Mouse (Mus musculus): ENCODE data around the gene Rassf8. TPM values are rescaled to one million over a fixed set of nuclear protein-coding genes. Genes with fewer than 3 reads are reported as not detected.

Rassf8 gene
- polyA plus RNA-seq, 1 experiment from 2014 or later, result 11.5 TPM

GRCm38 (mm10) chr6:145781256-145781655 lies 34.7 kb downstream of the Rassf8 start:
- H3K27ac ChIP-seq (ENCODE audit: low read depth, low read length), result no peak overlapping the region
- WGBS, result 86% methylated on average over 9 of the region's 9 CpGs
- no peaks in the 10 kb centered on the region for H3K9me3 ChIP-seq (ENCODE audit: control insufficient read depth, low read length)
- H3K27me3 ChIP-seq (ENCODE audit: control insufficient read depth, insufficient read depth, low read length), result no peaks in the 10 kb centered on the region
- H3K9ac ChIP-seq (ENCODE audit: low read depth, low read length), result no peak overlapping the region
- H3K4me1 ChIP-seq (ENCODE audit: control insufficient read depth, insufficient read depth, low read length), result peaks cover 13% of the 10 kb centered on the region
- no peaks in the 10 kb centered on the region for H3K36me3 ChIP-seq (ENCODE audit: control insufficient read depth, insufficient read depth, low read length)
- no peak overlapping the region for H3K4me3 ChIP-seq (ENCODE audit: low read length)
- no peak overlapping the region for H3K4me2 ChIP-seq (replicated peaks; ENCODE audit: low read depth, low read length)
- ATAC-seq (ENCODE audit: low FRiP score, low TSS enrichment), result no peak

- Histone ChIP-seq H3K27ac (ENCODE audit: low read depth, low read length) (no peak overlapping the region), H3K9me3 (ENCODE audit: control insufficient read depth, low read length) (no peaks in the 10 kb centered on the region), H3K4me2 (replicated peaks; ENCODE audit: low read depth, low read length) (no peak overlapping the region), H3K4me1 (ENCODE audit: control insufficient read depth, insufficient read depth, low read length) (peaks cover 13% of the 10 kb centered on the region), H3K27me3 (ENCODE audit: control insufficient read depth, insufficient read depth, low read length) (no peaks in the 10 kb centered on the region), H3K4me3 (ENCODE audit: low read length) (no peak overlapping the region), H3K9ac (ENCODE audit: low read depth, low read length) (no peak overlapping the region), H3K36me3 (ENCODE audit: control insufficient read depth, insufficient read depth, low read length) (no peaks in the 10 kb centered on the region)
- WGBS, result 50% methylated on average over 2 of the region's 2 CpGs
- ATAC-seq (ENCODE audit: low FRiP score, low TSS enrichment), result no peak
Measured at GRCm38 (mm10) chr6:145781966-145782365, 35.4 kb downstream of the Rassf8 start.

- 90% methylated on average over 2 of the region's 2 CpGs for WGBS
Measured at GRCm38 (mm10) chr6:145787311-145787710, 40.8 kb downstream of the Rassf8 start.

GRCm38 (mm10) chr6:145789738-145790137 lies 43.2 kb downstream of the Rassf8 start:
- Histone ChIP-seq H3K4me2 (replicated peaks; ENCODE audit: low read depth, low read length) (no peak overlapping the region), H3K27me3 (ENCODE audit: control insufficient read depth, insufficient read depth, low read length) (no peaks in the 10 kb centered on the region), H3K4me1 (ENCODE audit: control insufficient read depth, insufficient read depth, low read length) (peaks cover 10% of the 10 kb centered on the region; the same call in 1 of the 2 replicates), H3K36me3 (ENCODE audit: control insufficient read depth, insufficient read depth, low read length) (no peaks in the 10 kb centered on the region), H3K27ac (ENCODE audit: low read depth, low read length) (no peak overlapping the region), H3K9ac (ENCODE audit: low read depth, low read length) (no peak overlapping the region), H3K4me3 (ENCODE audit: low read length) (no peak overlapping the region), H3K9me3 (ENCODE audit: control insufficient read depth, low read length) (no peaks in the 10 kb centered on the region)
- ATAC-seq (ENCODE audit: low FRiP score, low TSS enrichment), result no peak
- WGBS, result 99% methylated on average over 4 of the region's 4 CpGs

More at GRCm38 (mm10) chr6:145787311-145787710, 40.8 kb downstream of the Rassf8 start:
- ATAC-seq (ENCODE audit: low FRiP score, low TSS enrichment), result no peak
- Histone ChIP-seq H3K4me3 (ENCODE audit: low read length) (no peak overlapping the region), H3K36me3 (ENCODE audit: control insufficient read depth, insufficient read depth, low read length) (no peaks in the 10 kb centered on the region), H3K27ac (ENCODE audit: low read depth, low read length) (no peak overlapping the region), H3K9me3 (ENCODE audit: control insufficient read depth, low read length) (no peaks in the 10 kb centered on the region), H3K9ac (ENCODE audit: low read depth, low read length) (no peak overlapping the region), H3K27me3 (ENCODE audit: control insufficient read depth, insufficient read depth, low read length) (no peaks in the 10 kb centered on the region), H3K4me2 (replicated peaks; ENCODE audit: low read depth, low read length) (no peak overlapping the region), H3K4me1 (ENCODE audit: control insufficient read depth, insufficient read depth, low read length) (peaks cover 10% of the 10 kb centered on the region; the same call in 1 of the 2 replicates)

- Histone ChIP-seq H3K4me2 (replicated peaks; ENCODE audit: low read depth, low read length) (no peak overlapping the region), H3K9ac (ENCODE audit: low read depth, low read length) (no peak overlapping the region), H3K36me3 (ENCODE audit: control insufficient read depth, insufficient read depth, low read length) (no peaks in the 10 kb centered on the region), H3K4me1 (ENCODE audit: control insufficient read depth, insufficient read depth, low read length) (peaks cover 15% of the 10 kb centered on the region; the same call in 1 of the 2 replicates), H3K9me3 (ENCODE audit: control insufficient read depth, low read length) (no peaks in the 10 kb centered on the region), H3K27me3 (ENCODE audit: control insufficient read depth, insufficient read depth, low read length) (no peaks in the 10 kb centered on the region), H3K27ac (ENCODE audit: low read depth, low read length) (no peak overlapping the region; the same call in 1 of the 2 replicates), H3K4me3 (ENCODE audit: low read length) (no peak overlapping the region)
- WGBS, result 61% methylated on average over 7 of the region's 7 CpGs
- ATAC-seq (ENCODE audit: low FRiP score, low TSS enrichment), result no peak
Measured at GRCm38 (mm10) chr6:145792373-145792772, 45.8 kb downstream of the Rassf8 start.

GRCm38 (mm10) chr6:145793109-145793593 lies 46.6 kb downstream of the Rassf8 start:
- H3K36me3 ChIP-seq (ENCODE audit: control insufficient read depth, insufficient read depth, low read length), result no peaks in the 10 kb centered on the region
- H3K4me2 ChIP-seq (replicated peaks; ENCODE audit: low read depth, low read length), result no peak overlapping the region
- peaks cover 15% of the 10 kb centered on the region; the same call in 1 of the 2 replicates for H3K4me1 ChIP-seq (ENCODE audit: control insufficient read depth, insufficient read depth, low read length)
- H3K27ac ChIP-seq (ENCODE audit: low read depth, low read length), result peak overlapping the region; percentile 44; the same call in 1 of the 2 replicates
- H3K4me3 ChIP-seq (ENCODE audit: low read length), result no peak overlapping the region
- no peak overlapping the region for H3K9ac ChIP-seq (ENCODE audit: low read depth, low read length)
- ATAC-seq (ENCODE audit: low FRiP score, low TSS enrichment), result peak; percentile 32; the same call in 1 of the 2 replicates
- H3K9me3 ChIP-seq (ENCODE audit: control insufficient read depth, low read length), result no peaks in the 10 kb centered on the region
- H3K27me3 ChIP-seq (ENCODE audit: control insufficient read depth, insufficient read depth, low read length), result no peaks in the 10 kb centered on the region
- 16% methylated on average over 4 of the region's 4 CpGs for WGBS

GRCm38 (mm10) chr6:145794671-145795070 lies 48.1 kb downstream of the Rassf8 start:
- 60% methylated on average over 4 of the region's 4 CpGs for WGBS
- H3K36me3 ChIP-seq (ENCODE audit: control insufficient read depth, insufficient read depth, low read length), result no peaks in the 10 kb centered on the region
- H3K4me1 ChIP-seq (ENCODE audit: control insufficient read depth, insufficient read depth, low read length), result peaks cover 15% of the 10 kb centered on the region; the same call in 1 of the 2 replicates
- no peaks in the 10 kb centered on the region for H3K27me3 ChIP-seq (ENCODE audit: control insufficient read depth, insufficient read depth, low read length)
- no peak overlapping the region for H3K9ac ChIP-seq (ENCODE audit: low read depth, low read length)
- H3K4me2 ChIP-seq (replicated peaks; ENCODE audit: low read depth, low read length), result no peak overlapping the region
- no peak for ATAC-seq (ENCODE audit: low FRiP score, low TSS enrichment)
- H3K27ac ChIP-seq (ENCODE audit: low read depth, low read length), result no peak overlapping the region
- no peaks in the 10 kb centered on the region for H3K9me3 ChIP-seq (ENCODE audit: control insufficient read depth, low read length)
- no peak overlapping the region for H3K4me3 ChIP-seq (ENCODE audit: low read length)

GRCm38 (mm10) chr6:145796191-145797023 lies 49.9 kb downstream of the Rassf8 start:
- 62% methylated on average over 14 of the region's 14 CpGs for whole genome bisulfite sequencing
- Histone ChIP-seq H3K4me2 (replicated peaks; ENCODE audit: low read depth, low read length) (no peak overlapping the region), H3K9me3 (ENCODE audit: control insufficient read depth, low read length) (no peaks in the 10 kb centered on the region), H3K27me3 (ENCODE audit: control insufficient read depth, insufficient read depth, low read length) (no peaks in the 10 kb centered on the region), H3K36me3 (ENCODE audit: control insufficient read depth, insufficient read depth, low read length) (no peaks in the 10 kb centered on the region), H3K9ac (ENCODE audit: low read depth, low read length) (no peak overlapping the region), H3K4me3 (ENCODE audit: low read length) (no peak overlapping the region), H3K27ac (ENCODE audit: low read depth, low read length) (no peak overlapping the region), H3K4me1 (ENCODE audit: control insufficient read depth, insufficient read depth, low read length) (peaks cover 14% of the 10 kb centered on the region; the same call in 1 of the 2 replicates)
- no peak for ATAC-seq (ENCODE audit: low FRiP score, low TSS enrichment)

- peaks cover 11% of the 10 kb centered on the region; the same call in 1 of the 2 replicates for H3K4me1 ChIP-seq (ENCODE audit: control insufficient read depth, insufficient read depth, low read length)
- H3K36me3 ChIP-seq (ENCODE audit: control insufficient read depth, insufficient read depth, low read length), result no peaks in the 10 kb centered on the region
- no peak overlapping the region for H3K4me3 ChIP-seq (ENCODE audit: low read length)
- no peak overlapping the region for H3K27ac ChIP-seq (ENCODE audit: low read depth, low read length)
- no peak overlapping the region for H3K9ac ChIP-seq (ENCODE audit: low read depth, low read length)
- H3K27me3 ChIP-seq (ENCODE audit: control insufficient read depth, insufficient read depth, low read length), result no peaks in the 10 kb centered on the region
- ATAC-seq (ENCODE audit: low FRiP score, low TSS enrichment), result no peak
- 81% methylated on average over 3 of the region's 3 CpGs for WGBS
- no peaks in the 10 kb centered on the region for H3K9me3 ChIP-seq (ENCODE audit: control insufficient read depth, low read length)
- H3K4me2 ChIP-seq (replicated peaks; ENCODE audit: low read depth, low read length), result no peak overlapping the region
Measured at GRCm38 (mm10) chr6:145797692-145798091, 51.1 kb downstream of the Rassf8 start.
